Mouse (Mus musculus): ENCODE measurements at regions not wholly inside any gene's neighbourhood (a gene's known extent, or its start where the extent isn't known, plus 50 kb on each side); places are given as distances from the start of the nearest gene placed in this dataset.

DNA sequence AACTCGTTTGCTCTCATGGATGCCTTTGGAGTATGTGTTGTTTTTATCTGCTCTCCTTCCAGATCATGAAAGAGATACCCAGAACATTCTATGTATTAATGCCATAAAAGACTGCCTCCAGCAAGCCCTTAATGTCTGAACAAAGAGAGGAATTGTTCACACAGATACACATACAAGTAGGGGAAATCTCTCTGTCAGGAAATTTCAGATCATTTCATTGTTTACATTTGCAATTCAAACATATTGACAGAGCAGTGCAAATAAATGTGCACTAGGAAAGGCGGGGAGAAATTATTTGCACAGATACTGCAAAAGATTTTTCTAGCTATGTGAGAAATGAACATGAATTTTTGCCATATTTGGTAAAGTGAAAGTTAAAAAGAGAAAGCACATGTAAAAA is 216.4 kb upstream of the Ube2e3 start:
- no peak overlapping the region for H3K27ac ChIP-seq (ENCODE audit: control insufficient read depth, low read depth, low read length)
- no peaks in the 10 kb centered on the region for H3K36me3 ChIP-seq (ENCODE audit: control insufficient read depth in 1 of 2, insufficient read depth in 2 of 2, low read length in 2 of 2)
- TF ChIP-seq MYB (IDR thresholded peaks at IDR 0.05; ENCODE audit: low read depth, low read length) (no peak), ELF1 (IDR thresholded peaks at IDR 0.05; ENCODE audit: low read depth, low read length) (no peak), ZC3H11A (IDR thresholded peaks at IDR 0.05; ENCODE audit: low read depth, low read length) (no peak), TCF12 (IDR thresholded peaks at IDR 0.05; ENCODE audit: low read depth, low read length) (no peak), RCOR1 (IDR thresholded peaks at IDR 0.05; ENCODE audit: low read depth, low read length) (no peak), E2F4 (IDR thresholded peaks at IDR 0.05; ENCODE audit: borderline replicate concordance, low read depth, low read length) (no peak), USF1 (IDR thresholded peaks at IDR 0.05; ENCODE audit: low read depth, low read length) (no peak), CHD1 (IDR thresholded peaks at IDR 0.05; ENCODE audit: low read depth, low read length) (no peak), EP300 (IDR thresholded peaks at IDR 0.05; ENCODE audit: low read depth in 1 of 2, low read length in 2 of 2) (no peak), ZNF384 (IDR thresholded peaks at IDR 0.05; ENCODE audit: low read depth, low read length) (no peak), MAZ (IDR thresholded peaks at IDR 0.05; ENCODE audit: low read depth, low read length) (no peak)

DNA sequence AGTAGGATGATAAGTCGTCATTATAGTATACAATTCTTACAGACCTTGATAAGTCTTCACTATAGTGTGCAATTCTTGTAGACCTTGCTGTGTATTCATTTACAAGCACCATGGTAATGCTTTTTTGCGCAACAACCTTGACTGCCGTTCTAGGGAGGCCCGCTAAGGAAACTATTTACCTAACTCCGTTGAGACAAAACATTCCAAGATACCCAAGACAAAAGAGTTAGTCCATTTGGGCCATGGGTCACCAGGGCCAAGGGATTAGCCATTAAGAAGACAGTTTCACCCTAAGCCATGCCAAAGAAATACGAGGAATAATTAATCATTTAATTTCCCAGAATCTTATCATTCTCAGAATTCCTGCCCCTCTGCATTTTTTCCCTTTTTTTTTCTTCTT is 227.6 kb upstream of the Ube2e3 start:
- H3K79me2 ChIP-seq (ENCODE audit: control insufficient read depth, insufficient read depth, low read length, poor library complexity), result no peaks in the 10 kb centered on the region
- H3K4me3 ChIP-seq (ENCODE audit: control insufficient read depth in 1 of 2, insufficient read depth in 1 of 2, low read depth in 2 of 2, low read length in 2 of 2), result no peak overlapping the region
- H3K9ac ChIP-seq (ENCODE audit: control insufficient read depth, low read depth, low read length, poor library complexity, severe bottlenecking), result no peak overlapping the region
- DNase-seq (ENCODE audit: low read depth, low spot score), result no peak
- H3K9me3 ChIP-seq (replicated peaks; ENCODE audit: insufficient read depth, low read length), result no peaks in the 10 kb centered on the region
- peaks cover 0 to 1% of the 10 kb centered on the region in 2 experiments; a peak in 2 of 4 replicates for H3K27me3 ChIP-seq (ENCODE audit: control insufficient read depth in 1 of 2, insufficient read depth in 2 of 2, low read length in 2 of 2)
- TF ChIP-seq MXI1 (IDR thresholded peaks at IDR 0.05; ENCODE audit: low read depth, low read length) (no peak), ZMIZ1 (IDR thresholded peaks at IDR 0.05; ENCODE audit: low read depth, low read length) (no peak), CTCF (IDR thresholded peaks at IDR 0.05 in 2 of 3, conservative IDR thresholded peaks at IDR 0.05 in 1 of 3; ENCODE audit: control insufficient read depth in 1 of 3, insufficient read depth in 1 of 3, low read depth in 2 of 3, low read length in 3 of 3, poor library complexity in 1 of 3, severe bottlenecking in 1 of 3) (no peak), POLR2AphosphoS5 (IDR thresholded peaks at IDR 0.05; ENCODE audit: borderline replicate concordance, low read depth, low read length) (no peak), MYC (IDR thresholded peaks at IDR 0.05; ENCODE audit: low read depth, low read length) (no peak), HCFC1 (IDR thresholded peaks at IDR 0.05; ENCODE audit: low read depth, low read length) (no peak), MAX (IDR thresholded peaks at IDR 0.05; ENCODE audit: low read length) (no peak)
- H3K27ac ChIP-seq (ENCODE audit: control insufficient read depth, low read depth, low read length), result no peak overlapping the region
- H3K36me3 ChIP-seq (ENCODE audit: control insufficient read depth in 1 of 2, insufficient read depth in 2 of 2, low read length in 2 of 2), result no peaks in the 10 kb centered on the region
- H3K4me1 ChIP-seq (ENCODE audit: control insufficient read depth in 1 of 2, insufficient read depth in 2 of 2, low read length in 2 of 2), result no peaks in the 10 kb centered on the region

More for the DNA sequence above, 216.4 kb upstream of the Ube2e3 start:
- DNase-seq (ENCODE audit: low read depth, low spot score), result no peak
- Histone ChIP-seq H3K9ac (ENCODE audit: control insufficient read depth, low read depth, low read length, poor library complexity, severe bottlenecking) (no peak overlapping the region), H3K4me3 (ENCODE audit: control insufficient read depth in 1 of 2, insufficient read depth in 1 of 2, low read depth in 2 of 2, low read length in 2 of 2) (no peak overlapping the region), H3K4me1 (ENCODE audit: control insufficient read depth in 1 of 2, insufficient read depth in 2 of 2, low read length in 2 of 2) (peaks cover 0 to 3% of the 10 kb centered on the region in 2 experiments; a peak in 1 of 4 replicates), H3K9me3 (replicated peaks; ENCODE audit: insufficient read depth, low read length) (no peaks in the 10 kb centered on the region), H3K27me3 (ENCODE audit: control insufficient read depth in 1 of 2, insufficient read depth in 2 of 2, low read length in 2 of 2) (peaks cover 0 to under 1% of the 10 kb centered on the region in 2 experiments; a peak in 3 of 4 replicates), H3K79me2 (ENCODE audit: control insufficient read depth, insufficient read depth, low read length, poor library complexity) (no peaks in the 10 kb centered on the region)
